ENCODE assay signal across 27 mouse cellular contexts in genomic region chr3:65551065-65551464, GRCm38 (mm10). TPM values are rescaled to one million over a fixed set of nuclear protein-coding genes. Genes with fewer than 3 reads are reported as not detected.
A peak's percentile ranks its signal among the peaks of the same experiment; 100 is the strongest.
DNase-seq lines count a peak whose midpoint lies in the region; ATAC-seq and TF ChIP-seq lines count a peak whose summit lies in the region.
"Had no signal": no experiment of that assay in that cellular context is flagged by ENCODE, and none has a peak within 500 bp of the region (broad histone marks: within the 10 kb centered on the region; RNA-seq: fewer than 3 reads in every experiment).

No protein-coding gene starts in this region.

- 61% methylated on average over 5 of the region's 5 CpGs for WGBS in liver, postnatal 0 days (ENCODE audit: insufficient replicate concordance)
- 75% methylated on average over 5 of the region's 5 CpGs for WGBS in liver, embryonic 12.5 days (ENCODE audit: insufficient replicate concordance)
- WGBS in lung, embryonic 16.5 days: 39% methylated on average over 5 of the region's 5 CpGs
- 77% methylated on average over 5 of the region's 5 CpGs for WGBS in hindbrain, embryonic 14.5 days
- 53% methylated on average over 5 of the region's 5 CpGs for WGBS in midbrain, embryonic 16.5 days

- TF ChIP-seq CTCF in liver, postnatal 0 days (IDR thresholded peaks at IDR 0.05; ENCODE audit: low read depth): no peak

- peak; percentile 41; the same call in 1 of the 2 replicates for ATAC-seq in liver, postnatal 0 days
- ATAC-seq in liver, embryonic 12.5 days: no peak
- peak; percentile 87 for ATAC-seq in lung, embryonic 16.5 days (ENCODE audit: low read depth)
- 0 out of 2 replicates have a peak, but pooled peaks have one; percentile 45 for ATAC-seq in megakaryocyte, adult 5-6 weeks (ENCODE audit: poor library complexity, severe bottlenecking)
- ATAC-seq in hindbrain, embryonic 14.5 days (ENCODE audit: low FRiP score): no peak
- no peak for ATAC-seq in midbrain, embryonic 16.5 days
- ATAC-seq: forebrain, embryonic 15.5 days; hindbrain, embryonic 16.5 days; Patski had no signal

- no peaks in the 10 kb centered on the region for H3K9me3 ChIP-seq in liver, postnatal 0 days (ENCODE audit: low read length)
- H3K9me3 ChIP-seq in liver, embryonic 12.5 days (replicated peaks): no peaks in the 10 kb centered on the region
- no peaks in the 10 kb centered on the region for H3K9me3 ChIP-seq in lung, embryonic 16.5 days (ENCODE audit: control insufficient read depth, low read length)
- no peaks in the 10 kb centered on the region for H3K9me3 ChIP-seq in hindbrain, embryonic 14.5 days (ENCODE audit: control insufficient read depth, low read length)
- H3K9me3 ChIP-seq in midbrain, embryonic 16.5 days (replicated peaks; ENCODE audit: control insufficient read depth, low read length, poor library complexity, severe bottlenecking): no peaks in the 10 kb centered on the region
- H3K9me3 ChIP-seq: embryonic facial prominence, embryonic 10.5 days; embryonic facial prominence, embryonic 13.5 days; forebrain, embryonic 12.5 days; forebrain, embryonic 15.5 days; hindbrain, embryonic 12.5 days had no signal

- no peak for DNase-seq in liver, postnatal 0 days
- no peak for DNase-seq in lung, postnatal 10 days
- DNase-seq in adipocyte (ENCODE audit: low spot score): peak; percentile 59
- DNase-seq in hindbrain, embryonic 14.5 days (ENCODE audit: low spot score): no peak
- DNase-seq: adrenal gland, adult 2 months; adrenal gland, postnatal 14 days; cerebellum, adult 11-12 months; cerebellum, adult 8-10 months; cerebellum, postnatal 10 days; cerebellum, postnatal 36 days; embryo, embryonic 11 days; gastrocnemius, postnatal 10 days; gastrocnemius, postnatal 36 days; heart, adult 11 months had no signal

- H3K27me3 ChIP-seq in liver, postnatal 0 days (ENCODE audit: insufficient read depth, low read length): no peaks in the 10 kb centered on the region
- H3K27me3 ChIP-seq in liver, embryonic 12.5 days (replicated peaks): no peaks in the 10 kb centered on the region
- no peaks in the 10 kb centered on the region for H3K27me3 ChIP-seq in lung, embryonic 16.5 days (ENCODE audit: control insufficient read depth, insufficient read depth, low read depth, low read length)
- no peaks in the 10 kb centered on the region for H3K27me3 ChIP-seq in hindbrain, embryonic 14.5 days (ENCODE audit: control insufficient read depth, insufficient read depth, low read length)
- no peaks in the 10 kb centered on the region for H3K27me3 ChIP-seq in midbrain, embryonic 16.5 days (ENCODE audit: control insufficient read depth, insufficient read depth, low read depth, low read length)
- H3K27me3 ChIP-seq: embryonic facial prominence, embryonic 13.5 days; forebrain, embryonic 12.5 days; forebrain, embryonic 15.5 days; hindbrain, embryonic 12.5 days; Patski had no signal

- H3K27ac ChIP-seq in liver, postnatal 0 days (ENCODE audit: low read depth): no peak overlapping the region
- H3K27ac ChIP-seq in liver, embryonic 12.5 days: no peak overlapping the region
- H3K27ac ChIP-seq in lung, embryonic 16.5 days (ENCODE audit: low read length): no peak overlapping the region
- no peak overlapping the region for H3K27ac ChIP-seq in hindbrain, embryonic 14.5 days
- H3K27ac ChIP-seq in midbrain, embryonic 16.5 days (ENCODE audit: low read length): no peak overlapping the region
- H3K27ac ChIP-seq: embryonic facial prominence, embryonic 10.5 days; embryonic facial prominence, embryonic 13.5 days; forebrain, embryonic 12.5 days; forebrain, embryonic 15.5 days; hindbrain, embryonic 12.5 days had no signal

- peaks cover 17% of the 10 kb centered on the region for H3K36me3 ChIP-seq in liver, postnatal 0 days (replicated peaks; ENCODE audit: insufficient read depth, low read length)
- peaks cover 12% of the 10 kb centered on the region; the same call in 1 of the 2 replicates for H3K36me3 ChIP-seq in liver, embryonic 12.5 days
- H3K36me3 ChIP-seq in lung, embryonic 16.5 days (ENCODE audit: control insufficient read depth, insufficient read depth, low read length): peaks cover 10% of the 10 kb centered on the region
- H3K36me3 ChIP-seq in hindbrain, embryonic 14.5 days (replicated peaks; ENCODE audit: control insufficient read depth, insufficient read depth): peaks cover 17% of the 10 kb centered on the region
- H3K36me3 ChIP-seq in midbrain, embryonic 16.5 days (ENCODE audit: control insufficient read depth, insufficient read depth, low read length): no peaks in the 10 kb centered on the region

- no peak overlapping the region for H3K4me2 ChIP-seq in liver, postnatal 0 days (ENCODE audit: low read depth, low read length)
- H3K4me2 ChIP-seq in liver, embryonic 12.5 days: no peak overlapping the region
- H3K4me2 ChIP-seq in lung, embryonic 16.5 days (ENCODE audit: low read depth, low read length): no peak overlapping the region
- no peak overlapping the region for H3K4me2 ChIP-seq in hindbrain, embryonic 14.5 days (replicated peaks)
- no peak overlapping the region for H3K4me2 ChIP-seq in midbrain, embryonic 16.5 days (ENCODE audit: low read length)
- H3K4me2 ChIP-seq: embryonic facial prominence, embryonic 13.5 days; forebrain, embryonic 12.5 days; forebrain, embryonic 15.5 days; heart, embryonic 11.5 days; hindbrain, embryonic 12.5 days had no signal

- no peak overlapping the region for H3K9ac ChIP-seq in liver, postnatal 0 days (replicated peaks)
- no peak overlapping the region for H3K9ac ChIP-seq in liver, embryonic 12.5 days
- no peak overlapping the region for H3K9ac ChIP-seq in lung, embryonic 16.5 days (ENCODE audit: low read length)
- no peak overlapping the region for H3K9ac ChIP-seq in hindbrain, embryonic 14.5 days
- H3K9ac ChIP-seq in midbrain, embryonic 16.5 days (ENCODE audit: low read depth, low read length): no peak overlapping the region
- H3K9ac ChIP-seq: embryonic facial prominence, embryonic 13.5 days; forebrain, embryonic 12.5 days; forebrain, embryonic 15.5 days; hindbrain, embryonic 12.5 days had no signal

- H3K4me1 ChIP-seq in liver, postnatal 0 days (ENCODE audit: insufficient read depth): peaks cover 8% of the 10 kb centered on the region; the same call in 1 of the 2 replicates
- peaks cover 16% of the 10 kb centered on the region for H3K4me1 ChIP-seq in liver, embryonic 12.5 days
- H3K4me1 ChIP-seq in lung, embryonic 16.5 days (replicated peaks; ENCODE audit: control insufficient read depth, insufficient read depth, low read length): peaks cover 9% of the 10 kb centered on the region
- H3K4me1 ChIP-seq in hindbrain, embryonic 14.5 days (replicated peaks; ENCODE audit: control insufficient read depth, insufficient read depth, low read length): no peaks in the 10 kb centered on the region
- H3K4me1 ChIP-seq in midbrain, embryonic 16.5 days (ENCODE audit: control insufficient read depth, insufficient read depth, low read length): no peaks in the 10 kb centered on the region
- H3K4me1 ChIP-seq: hindbrain, embryonic 12.5 days had no signal

- no peak; the same call in 1 of the 2 replicates for TF ChIP-seq EP300 in liver, postnatal 0 days (IDR thresholded peaks at IDR 0.05; ENCODE audit: low read depth)

- H3K4me3 ChIP-seq in liver, postnatal 0 days (ENCODE audit: low read depth, low read length): no peak overlapping the region
- no peak overlapping the region for H3K4me3 ChIP-seq in liver, embryonic 12.5 days
- H3K4me3 ChIP-seq in lung, embryonic 16.5 days (ENCODE audit: low read length): no peak overlapping the region
- H3K4me3 ChIP-seq in hindbrain, embryonic 14.5 days (replicated peaks; ENCODE audit: low read length): no peak overlapping the region
- no peak overlapping the region for H3K4me3 ChIP-seq in midbrain, embryonic 16.5 days (ENCODE audit: low read depth, low read length)
- H3K4me3 ChIP-seq: embryonic facial prominence, embryonic 10.5 days; embryonic facial prominence, embryonic 13.5 days; erythroblast, embryonic 14.5 days; forebrain, embryonic 12.5 days; forebrain, embryonic 15.5 days; hindbrain, embryonic 12.5 days had no signal

RNA-seq across cellular contexts. Expression of gene Tiparp, which starts 22.9 kb away (rescaled TPM):
- polyA plus RNA-seq in liver, postnatal 0 days (2015; fragmentation: Nextera tagmentation; extraction: Ambion mirVana): 7.4 and 7.5 TPM in 2 replicates
- polyA plus RNA-seq in liver, embryonic 12.5 days (2016; fragmentation: Nextera tagmentation; extraction: Ambion mirVana): 9.4 and 10.2 TPM in 2 replicates
- 42.2 and 42.3 TPM in 2 replicates for polyA plus RNA-seq in lung, embryonic 16.5 days (2015; fragmentation: Nextera tagmentation; extraction: Ambion mirVana)
- total RNA-seq in megakaryocyte, adult 5-6 weeks (2015): 27.1 and 31.3 TPM in 2 replicates
- 23.4 and 30.3 TPM in 2 replicates for total RNA-seq in megakaryocyte, adult 5-6 weeks (2017)
- 30.8 and 32.2 TPM in 2 replicates for polyA plus RNA-seq in hindbrain, embryonic 14.5 days (2014; fragmentation: Nextera tagmentation; extraction: Ambion mirVana)
- polyA plus RNA-seq in midbrain, embryonic 16.5 days (2015; fragmentation: Nextera tagmentation; extraction: Ambion mirVana): 24.3 and 25.5 TPM in 2 replicates

Comparison
In these comparisons a context has a peak if more than half of its experiments do, and no peak if none do; other contexts are left out.
1. ATAC-seq: peak in liver, postnatal 0 days (single experiment), lung, embryonic 16.5 days (single experiment) and megakaryocyte, adult 5-6 weeks (single experiment); none in liver, embryonic 12.5 days (single experiment), hindbrain, embryonic 14.5 days (single experiment) and midbrain, embryonic 16.5 days (single experiment).